Mouse (Mus musculus) naive thymus-derived CD4-positive, alpha-beta T cell, adult 5 months (primary cell): ENCODE results near the gene Mbip. TPM values are rescaled to one million over a fixed set of nuclear protein-coding genes. Genes with fewer than 3 reads are reported as not detected.

ENCODE experiments used
- polyA plus RNA-seq: library from polyadenylated mRNA; unstranded; fragments of 100-300 nt; shearing (Covaris generic); gene quantifications from one replicate; pipeline ENCODE4 v1.2.1, GENCODE M21; 2017

Gene Mbip
- 23.6 TPM for polyA plus RNA-seq

DNA sequence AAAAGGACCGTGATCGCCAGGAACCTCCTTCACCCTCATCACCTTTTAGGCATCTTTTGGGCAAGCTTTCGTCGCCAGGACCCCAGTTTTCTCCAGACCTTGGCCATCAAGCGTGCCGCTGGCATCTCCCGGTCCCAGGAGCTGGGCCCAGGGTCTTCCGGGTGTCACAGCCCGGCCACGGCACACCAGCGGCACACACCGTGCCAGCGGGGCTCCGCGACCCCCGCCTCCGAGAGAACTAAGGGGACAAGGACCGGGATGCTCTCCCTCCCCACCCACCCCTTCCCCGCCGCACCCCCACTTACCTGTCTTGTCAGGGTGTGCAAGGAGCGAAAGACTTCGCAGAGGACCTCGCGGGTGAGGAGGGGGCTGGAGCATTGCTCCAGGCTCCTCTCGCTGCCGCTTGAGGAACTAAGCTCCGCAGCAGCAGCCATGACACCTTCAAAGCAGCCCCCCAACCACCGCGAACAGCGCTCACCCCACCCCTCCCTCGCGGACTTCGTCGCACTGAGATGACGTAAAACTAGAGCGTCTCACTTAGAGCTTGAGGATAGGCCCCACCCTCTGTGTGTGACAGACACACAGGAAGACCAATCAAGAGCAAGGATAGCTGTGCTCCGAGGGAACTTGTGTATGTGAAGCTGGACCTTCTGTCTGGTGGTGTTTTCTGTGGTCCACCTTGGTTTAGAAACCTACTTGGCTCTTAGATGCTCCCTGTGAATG lies at the start of gene Mbip:
TSS of gene Mbip (minus strand) at position 528 of the 723 bp plus-strand sequence.

Other genes with a start within 250 kb of the Mbip start
- gene Nkx2-1, start 191.0 kb upstream of the Mbip start, polyA plus RNA-seq = not detected